Mouse (Mus musculus) ES-E14 (cell line): ENCODE data around the gene Ctsa. TPM values are rescaled to one million over a fixed set of nuclear protein-coding genes. Genes with fewer than 3 reads are reported as not detected.
"Not testable (repeated sequence)": the region's sequence is repeated elsewhere in the genome, so short reads cannot be mapped to it uniquely, and the experiment has no call there.

Experiments
- DNase-seq: peaks from one replicate; pipeline ENCODE4 v3.0.0-alpha.2; 2013; ENCODE audit warnings: low read depth, low spot score
- H3K27ac ChIP-seq: 2 replicates; pipeline ENCODE4 v1.5.1; 2012; ENCODE audit warnings: low read depth, mild to moderate bottlenecking, low read length, moderate library complexity, mixed read lengths; ENCODE audit not compliant: poor library complexity, insufficient read depth, severe bottlenecking
- H3K36me3 ChIP-seq: 2 replicates; pipeline ENCODE4 v1.6.1; 2012; ENCODE audit warnings: mild to moderate bottlenecking, low read length, moderate library complexity, mixed read lengths; ENCODE audit not compliant: control insufficient read depth, poor library complexity, insufficient read depth, severe bottlenecking
- H3K4me1 ChIP-seq, 2 experiments: fragments of 150-350 bp in 1 of 2; sonication (generic) in 1 of 2; 2 replicates each; pipeline ENCODE4 v1.6.1; 2012; ENCODE audit warnings: low read length in 2 of 2, mild to moderate bottlenecking in 1 of 2, mixed read lengths in 1 of 2; ENCODE audit not compliant: control insufficient read depth in 2 of 2, insufficient read depth in 2 of 2, poor library complexity in 1 of 2
- H3K4me3 ChIP-seq, 2 experiments: fragments of 150-350 bp in 1 of 2; sonication (generic) in 1 of 2; 2 replicates each; pipeline ENCODE4 v1.5.1; 2012; ENCODE audit warnings: low read length in 2 of 2, low read depth in 1 of 2, mild to moderate bottlenecking in 1 of 2, mixed read lengths in 1 of 2; ENCODE audit not compliant: insufficient read depth in 1 of 2, poor library complexity in 1 of 2, severe bottlenecking in 1 of 2
- H3K9ac ChIP-seq: 2 replicates; pipeline ENCODE4 v1.6.1; 2012; ENCODE audit warnings: low read depth, mild to moderate bottlenecking, low read length, mixed read lengths; ENCODE audit not compliant: poor library complexity, insufficient read depth, severe bottlenecking
- H3K9me3 ChIP-seq: fragments of 150-350 bp; sonication (generic); 2 replicates; pipeline ENCODE4 v1.6.1; 2012; ENCODE audit warnings: low read depth, mild to moderate bottlenecking, low read length; ENCODE audit not compliant: control insufficient read depth, insufficient read depth
- CHD2 ChIP-seq: IDR thresholded peaks from 2 replicates; pipeline ENCODE4 v1.6.1; 2014; ENCODE audit warnings: mild to moderate bottlenecking, low read depth, low read length, inconsistent platforms
- HCFC1 ChIP-seq: IDR thresholded peaks from 2 replicates; pipeline ENCODE4 v1.6.1; 2012; ENCODE audit warnings: low read length, inconsistent platforms, borderline replicate concordance; ENCODE audit not compliant: insufficient read depth
- MAFK ChIP-seq: IDR thresholded peaks from 2 replicates; pipeline ENCODE4 v1.6.1; 2014; ENCODE audit warnings: mild to moderate bottlenecking, low read depth, low read length, inconsistent platforms; ENCODE audit not compliant: insufficient read depth
- ZC3H11A ChIP-seq: IDR thresholded peaks from 2 replicates; pipeline ENCODE4 v1.6.1; 2012; ENCODE audit warnings: low read depth, mild to moderate bottlenecking, inconsistent platforms, low read length, borderline replicate concordance
- ZNF384 ChIP-seq: IDR thresholded peaks from 2 replicates; pipeline ENCODE4 v1.6.1; 2012; ENCODE audit warnings: low read depth, low read length, inconsistent platforms
- in situ Hi-C, 2 experiments: fragments of 600-800 bp; cut with MboI; formaldehyde crosslinking; loops; one replicate each; pipeline ENCODE4 v1.15.1; 2025; ENCODE audit warnings: low sequenced_read_pairs in 2 of 2, inconsistent platforms in 1 of 2; ENCODE audit not compliant: unreplicated experiment in 2 of 2
- total RNA-seq: library from RNA; depleted of rRNA; stranded (reverse); fragments of 300-350 nt; gene quantifications from 2 replicates; pipeline ENCODE4 v1.2.3, GENCODE M21; 2012

Gene Ctsa
- total RNA-seq, 1 experiment: 103 TPM

DNA sequence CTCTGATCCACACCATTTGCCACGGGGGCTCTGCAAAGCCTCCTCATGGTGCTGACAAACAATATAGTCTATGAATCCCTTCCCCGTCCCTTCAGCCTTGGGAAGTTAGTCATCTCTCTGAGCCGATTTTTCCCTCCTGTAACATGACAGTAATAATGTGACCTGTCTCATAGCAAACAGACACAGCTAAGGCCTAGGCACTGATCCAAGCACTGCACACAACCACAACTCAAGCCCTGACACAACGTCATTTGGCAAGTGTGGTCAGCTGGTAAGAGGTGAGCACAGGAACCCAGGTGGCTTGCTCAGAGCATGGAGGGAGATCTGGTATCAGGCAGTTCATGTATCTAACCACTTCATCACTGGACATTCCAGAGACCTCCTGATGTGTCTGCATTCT, 36.8 kb upstream of the Ctsa start:
- Histone ChIP-seq H3K36me3 (peaks cover 40% of the 10 kb centered on the region), H3K9ac (no peak overlapping the region), H3K4me1 (peaks cover 3 to 12% of the 10 kb centered on the region in 2 experiments; a peak in 2 of 4 replicates), H3K4me3 (no peak overlapping the region), H3K9me3 (no peaks in the 10 kb centered on the region), H3K27ac (no peak overlapping the region)
- no peak for DNase-seq
- no peak for TF ChIP-seq ZNF384
- TF ChIP-seq CHD2: no peak
- no peak for TF ChIP-seq ZC3H11A
- TF ChIP-seq HCFC1: no peak
- no peak for TF ChIP-seq MAFK
- in situ Hi-C loops: no loop called here

DNA sequence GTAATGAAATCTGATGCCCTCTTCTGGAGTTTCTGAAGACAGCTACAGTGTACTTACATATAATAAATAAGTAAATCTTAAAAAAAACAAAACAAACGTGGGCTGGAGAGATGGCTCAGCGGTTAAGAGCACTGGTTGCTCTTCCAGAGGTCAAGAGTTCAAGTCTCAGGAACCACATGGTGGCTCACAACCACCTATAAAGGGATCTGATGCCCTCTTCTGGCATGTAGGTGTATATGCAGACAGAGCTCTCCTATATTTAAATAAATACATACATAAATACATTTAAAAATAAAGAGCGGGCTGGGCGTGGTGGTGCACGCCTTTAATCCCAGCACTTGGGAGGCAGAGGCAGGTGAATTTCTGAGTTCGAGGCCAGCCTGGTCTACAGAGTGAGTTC, 34.1 kb upstream of the Ctsa start:
- H3K4me1 ChIP-seq: peaks cover under 1 to 10% of the 10 kb centered on the region in 2 experiments; a peak in 1 of 4 replicates
- H3K9me3 ChIP-seq, H3K4me3 ChIP-seq, in situ Hi-C loops, DNase-seq, H3K9ac ChIP-seq, H3K27ac ChIP-seq: not testable (repeated sequence)
- H3K36me3 ChIP-seq: peaks cover 32% of the 10 kb centered on the region

DNA sequence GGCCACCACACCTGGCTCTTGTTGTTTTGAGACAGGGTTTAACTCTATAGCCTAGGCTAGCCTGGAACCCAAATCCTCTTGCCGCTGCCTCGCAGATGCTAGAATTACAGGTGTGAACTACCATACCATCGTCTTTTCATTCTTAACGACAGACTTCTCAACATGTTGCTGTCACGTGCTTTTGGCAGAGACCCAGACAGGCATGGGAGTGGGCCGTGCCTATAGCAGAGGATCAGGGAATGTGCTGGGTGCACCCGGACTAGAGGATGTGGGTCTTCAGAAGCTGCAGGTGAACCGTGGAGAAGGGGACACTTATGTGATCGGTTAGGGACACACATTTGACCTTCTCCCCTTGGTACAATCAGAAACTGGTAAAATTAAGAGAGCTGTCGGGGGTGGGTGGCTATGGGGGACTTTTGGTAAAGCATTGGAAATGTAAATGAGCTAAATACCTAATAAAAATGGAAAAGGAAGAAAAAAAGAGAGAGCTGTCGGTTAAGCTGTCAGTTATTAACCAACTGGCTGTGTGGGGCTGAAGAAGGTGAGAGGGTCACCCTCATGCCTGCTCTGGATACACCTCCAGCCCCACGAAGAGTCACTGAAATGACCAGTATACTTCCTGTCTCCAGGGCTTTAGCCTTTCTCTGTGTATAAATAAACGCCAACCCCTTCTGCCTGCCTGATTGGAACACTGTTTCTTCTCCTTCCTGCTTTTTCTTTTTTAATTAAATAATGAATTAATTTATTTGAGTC, 32.2 kb upstream of the Ctsa start:
- no peak for DNase-seq
- no peak overlapping the region for H3K4me3 ChIP-seq
- peaks cover 0 to 7% of the 10 kb centered on the region in 2 experiments; a peak in 1 of 4 replicates for H3K4me1 ChIP-seq
- no peak overlapping the region for H3K27ac ChIP-seq
- no peaks in the 10 kb centered on the region for H3K9me3 ChIP-seq
- in situ Hi-C loops: no loop called here
- TF ChIP-seq MAFK: no peak
- no peak for TF ChIP-seq ZNF384
- TF ChIP-seq CHD2: no peak
- no peak for TF ChIP-seq HCFC1
- no peak for TF ChIP-seq ZC3H11A
- H3K9ac ChIP-seq: no peak overlapping the region
- H3K36me3 ChIP-seq: peaks cover 26% of the 10 kb centered on the region

GRCm38 (mm10) chr2:164803201-164803920, 29.3 kb upstream of the Ctsa start:
- Histone ChIP-seq H3K4me3 (peak overlapping the region; percentile 91 to 97; a peak in 3 of 4 replicates), H3K4me1 (peaks cover 0 to 10% of the 10 kb centered on the region in 2 experiments; a peak in 2 of 4 replicates), H3K36me3 (peaks cover 7% of the 10 kb centered on the region; the same call in 1 of the 2 replicates), H3K9me3 (no peaks in the 10 kb centered on the region), H3K9ac (peak overlapping the region; percentile 57; the same call in 1 of the 2 replicates), H3K27ac (no peak overlapping the region)
- in situ Hi-C loops: no loop called here
- no peak for DNase-seq
- TF ChIP-seq HCFC1 (no peak), ZC3H11A (no peak), MAFK (no peak), ZNF384 (no peak), CHD2 (no peak)
